7 mouse cellular contexts compared by ENCODE assay signal in the genomic region with DNA sequence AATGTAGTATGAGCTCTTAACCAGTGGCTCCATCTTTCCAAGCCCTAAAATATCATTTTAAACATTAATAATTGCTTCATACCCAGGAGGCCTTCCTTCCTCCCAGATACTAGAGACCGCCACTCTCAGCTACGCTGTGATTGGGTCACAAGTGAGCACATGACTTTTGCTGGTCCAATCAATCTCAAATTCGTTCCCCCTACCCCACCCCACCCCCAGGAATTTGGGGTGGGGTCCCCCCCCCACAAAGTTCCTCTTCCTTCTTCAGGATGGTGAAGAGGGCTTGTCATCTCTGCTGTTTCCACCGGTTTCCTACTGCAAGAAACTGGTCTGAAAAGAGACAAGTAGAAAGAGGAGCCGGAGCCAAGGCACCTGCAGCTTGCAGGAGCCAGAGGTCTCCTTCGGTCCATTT. TPM values are rescaled to one million over a fixed set of nuclear protein-coding genes. Genes with fewer than 3 reads are reported as not detected.
DNase-seq lines count a peak whose midpoint lies in the region; ATAC-seq and TF ChIP-seq lines count a peak whose summit lies in the region.

No protein-coding gene starts in this region.

- TF ChIP-seq CTCF in forebrain, postnatal 0 days (IDR thresholded peaks at IDR 0.05; ENCODE audit: low read depth), result no peak
- TF ChIP-seq CTCF in stomach, postnatal 0 days (IDR thresholded peaks at IDR 0.05; ENCODE audit: low read depth), result no peak

- no peak for DNase-seq in midbrain, embryonic 14.5 days
- DNase-seq in forebrain, postnatal 0 days, result no peak
- DNase-seq in stomach, postnatal 0 days (ENCODE audit: low spot score), result peak; percentile 56
- no peak for DNase-seq in cerebellum, postnatal 14 days
- DNase-seq in left cerebral cortex, postnatal 4 days, result no peak

- ATAC-seq in midbrain, embryonic 15.5 days (replicated peaks), result no peak
- ATAC-seq in midbrain, embryonic 14.5 days (ENCODE audit: low FRiP score, low TSS enrichment), result no peak
- ATAC-seq in forebrain, postnatal 0 days, result no peak
- ATAC-seq in kidney, embryonic 16.5 days (ENCODE audit: low FRiP score, low TSS enrichment), result no peak
- ATAC-seq in stomach, postnatal 0 days (ENCODE audit: low FRiP score, low TSS enrichment), result peak; percentile 18; the same call in 1 of the 2 replicates

- H3K27me3 ChIP-seq in midbrain, embryonic 15.5 days (replicated peaks), result no peaks in the 10 kb centered on the region
- no peaks in the 10 kb centered on the region for H3K27me3 ChIP-seq in midbrain, embryonic 14.5 days (ENCODE audit: control insufficient read depth, insufficient read depth, low read length)
- H3K27me3 ChIP-seq in forebrain, postnatal 0 days (ENCODE audit: insufficient read depth, low read length), result no peaks in the 10 kb centered on the region
- H3K27me3 ChIP-seq in kidney, embryonic 16.5 days (ENCODE audit: insufficient read depth, low read length), result no peaks in the 10 kb centered on the region
- H3K27me3 ChIP-seq in stomach, postnatal 0 days (ENCODE audit: control insufficient read depth, insufficient read depth, low read length), result no peaks in the 10 kb centered on the region

- no peaks in the 10 kb centered on the region for H3K36me3 ChIP-seq in midbrain, embryonic 15.5 days (replicated peaks)
- H3K36me3 ChIP-seq in midbrain, embryonic 14.5 days (ENCODE audit: control insufficient read depth, insufficient read depth, low read length), result no peaks in the 10 kb centered on the region
- no peaks in the 10 kb centered on the region for H3K36me3 ChIP-seq in forebrain, postnatal 0 days (ENCODE audit: insufficient read depth)
- H3K36me3 ChIP-seq in kidney, embryonic 16.5 days (ENCODE audit: insufficient read depth, low read length), result no peaks in the 10 kb centered on the region
- H3K36me3 ChIP-seq in stomach, postnatal 0 days (ENCODE audit: control insufficient read depth, insufficient read depth, low read length), result no peaks in the 10 kb centered on the region

- no peak overlapping the region for H3K9ac ChIP-seq in midbrain, embryonic 15.5 days
- H3K9ac ChIP-seq in midbrain, embryonic 14.5 days (replicated peaks; ENCODE audit: low read length), result no peak overlapping the region
- no peak overlapping the region for H3K9ac ChIP-seq in forebrain, postnatal 0 days
- peak overlapping the region; percentile 49; the same call in 1 of the 2 replicates for H3K9ac ChIP-seq in kidney, embryonic 16.5 days (replicated peaks; ENCODE audit: low read length)
- H3K9ac ChIP-seq in stomach, postnatal 0 days (ENCODE audit: low read length), result no peak overlapping the region

- H3K4me1 ChIP-seq in midbrain, embryonic 15.5 days, result peaks cover 15% of the 10 kb centered on the region; the same call in 1 of the 2 replicates
- H3K4me1 ChIP-seq in midbrain, embryonic 14.5 days (ENCODE audit: control insufficient read depth, insufficient read depth, low read length), result peaks cover 5% of the 10 kb centered on the region; the same call in 1 of the 2 replicates
- 0 out of 2 replicates have a peak, but pooled peaks cover 2% of the 10 kb centered on the region for H3K4me1 ChIP-seq in forebrain, postnatal 0 days (ENCODE audit: insufficient read depth)
- H3K4me1 ChIP-seq in kidney, embryonic 16.5 days (ENCODE audit: insufficient read depth, low read length), result peaks cover 23% of the 10 kb centered on the region; the same call in 1 of the 2 replicates
- H3K4me1 ChIP-seq in stomach, postnatal 0 days (replicated peaks; ENCODE audit: control insufficient read depth, insufficient read depth), result peaks cover 4% of the 10 kb centered on the region

- 72% methylated on average over 6 of the region's 6 CpGs for WGBS in midbrain, embryonic 15.5 days
- 78% methylated on average over 6 of the region's 6 CpGs for WGBS in midbrain, embryonic 14.5 days
- WGBS in forebrain, postnatal 0 days, result 68% methylated on average over 6 of the region's 6 CpGs
- WGBS in kidney, embryonic 16.5 days, result 43% methylated on average over 6 of the region's 6 CpGs
- WGBS in stomach, postnatal 0 days, result 43% methylated on average over 6 of the region's 6 CpGs

- peak overlapping the region; percentile 40; the same call in 1 of the 2 replicates for H3K27ac ChIP-seq in midbrain, embryonic 15.5 days
- H3K27ac ChIP-seq in midbrain, embryonic 14.5 days (replicated peaks; ENCODE audit: low read depth, low read length), result no peak overlapping the region
- H3K27ac ChIP-seq in forebrain, postnatal 0 days (ENCODE audit: low read depth, low read length), result peak overlapping the region; percentile 36; the same call in 1 of the 2 replicates
- H3K27ac ChIP-seq in kidney, embryonic 16.5 days (ENCODE audit: low read length), result peak overlapping the region; percentile 91
- peak overlapping the region; percentile 92 for H3K27ac ChIP-seq in stomach, postnatal 0 days (replicated peaks)

- H3K4me3 ChIP-seq in midbrain, embryonic 15.5 days, result no peak overlapping the region
- H3K4me3 ChIP-seq in midbrain, embryonic 14.5 days (replicated peaks; ENCODE audit: low read depth, low read length), result no peak overlapping the region
- H3K4me3 ChIP-seq in forebrain, postnatal 0 days (ENCODE audit: low read depth, low read length), result no peak overlapping the region
- no peak overlapping the region for H3K4me3 ChIP-seq in kidney, embryonic 16.5 days (ENCODE audit: low read length)
- H3K4me3 ChIP-seq in stomach, postnatal 0 days (ENCODE audit: low read depth, low read length), result no peak overlapping the region

- intact Hi-C loops in left cerebral cortex, postnatal 4 days (cut with DNase I), result no loop called here

- no peak for TF ChIP-seq EP300 in stomach, postnatal 0 days (optimal IDR thresholded peaks at IDR 0.05)

- no peaks in the 10 kb centered on the region for H3K9me3 ChIP-seq in midbrain, embryonic 15.5 days
- no peaks in the 10 kb centered on the region for H3K9me3 ChIP-seq in midbrain, embryonic 14.5 days (ENCODE audit: control insufficient read depth, low read length)
- H3K9me3 ChIP-seq in forebrain, postnatal 0 days (ENCODE audit: low read length), result no peaks in the 10 kb centered on the region
- no peaks in the 10 kb centered on the region for H3K9me3 ChIP-seq in kidney, embryonic 16.5 days (ENCODE audit: low read length)
- no peaks in the 10 kb centered on the region for H3K9me3 ChIP-seq in stomach, postnatal 0 days (ENCODE audit: control insufficient read depth, low read length)

- no peak overlapping the region for H3K4me2 ChIP-seq in midbrain, embryonic 15.5 days
- H3K4me2 ChIP-seq in midbrain, embryonic 14.5 days (ENCODE audit: low read length), result no peak overlapping the region
- H3K4me2 ChIP-seq in forebrain, postnatal 0 days (ENCODE audit: low read depth), result 0 out of 2 replicates have a peak overlapping the region, but pooled peaks have one; percentile 18
- H3K4me2 ChIP-seq in kidney, embryonic 16.5 days (replicated peaks; ENCODE audit: low read depth, low read length), result peak overlapping the region; percentile 31; the same call in 1 of the 2 replicates
- peak overlapping the region; percentile 38; the same call in 1 of the 2 replicates for H3K4me2 ChIP-seq in stomach, postnatal 0 days (replicated peaks; ENCODE audit: low read depth)

RNA-seq across cellular contexts. Expression of a gene that starts 12.7 kb away (rescaled TPM):
- 3.5 and 4.0 TPM in 2 replicates for polyA plus RNA-seq in midbrain, embryonic 15.5 days (2015; fragmentation: Nextera tagmentation; extraction: Ambion mirVana)
- 0.92 and 5.0 TPM in 2 replicates for polyA plus RNA-seq in midbrain, embryonic 14.5 days (2014; fragmentation: Nextera tagmentation; extraction: Ambion mirVana)
- total RNA-seq in forebrain, postnatal 0 days (2014; rRNA removed), result 4.0 and 5.3 TPM in 2 replicates
- polyA plus RNA-seq in forebrain, postnatal 0 days (2015; fragmentation: Nextera tagmentation; extraction: Ambion mirVana), result 3.1 and 3.6 TPM in 2 replicates
- polyA plus RNA-seq in kidney, embryonic 16.5 days (2015; fragmentation: Nextera tagmentation; extraction: Ambion mirVana), result 29.3 and 36.5 TPM in 2 replicates
- 18.2 and 18.5 TPM in 2 replicates for polyA plus RNA-seq in stomach, postnatal 0 days (2015; fragmentation: Nextera tagmentation; extraction: Ambion mirVana)
- total RNA-seq in left cerebral cortex, postnatal 4 days (2021), result 1 to 10 TPM; 4.7 to 6.0 TPM

RNA-seq across cellular contexts. Expression of a gene that starts 44.2 kb away (rescaled TPM):
- 70.6 and 75.7 TPM in 2 replicates for polyA plus RNA-seq in midbrain, embryonic 15.5 days (2015; fragmentation: Nextera tagmentation; extraction: Ambion mirVana)
- 46.7 and 52.1 TPM in 2 replicates for polyA plus RNA-seq in midbrain, embryonic 14.5 days (2014; fragmentation: Nextera tagmentation; extraction: Ambion mirVana)
- total RNA-seq in forebrain, postnatal 0 days (2014; rRNA removed), result 69.1 and 86.8 TPM in 2 replicates
- 27.5 and 53.8 TPM in 2 replicates for polyA plus RNA-seq in forebrain, postnatal 0 days (2015; fragmentation: Nextera tagmentation; extraction: Ambion mirVana)
- polyA plus RNA-seq in kidney, embryonic 16.5 days (2015; fragmentation: Nextera tagmentation; extraction: Ambion mirVana), result 52.1 and 58.8 TPM in 2 replicates
- polyA plus RNA-seq in stomach, postnatal 0 days (2015; fragmentation: Nextera tagmentation; extraction: Ambion mirVana), result 33.3 and 34.8 TPM in 2 replicates
- 100 to 1,000 TPM; 105 to 125 TPM for total RNA-seq in left cerebral cortex, postnatal 4 days (2021)

RNA-seq across cellular contexts. Expression of a gene that starts 44.7 kb away (rescaled TPM):
- polyA plus RNA-seq in midbrain, embryonic 15.5 days (2015; fragmentation: Nextera tagmentation; extraction: Ambion mirVana), result 0.42 and 0.98 TPM in 2 replicates
- polyA plus RNA-seq in midbrain, embryonic 14.5 days (2014; fragmentation: Nextera tagmentation; extraction: Ambion mirVana), result 0.26 TPM in 1 of 2 replicates, not detected in the other
- total RNA-seq in forebrain, postnatal 0 days (2014; rRNA removed), result 9.0 and 18.6 TPM in 2 replicates
- 3.7 and 4.0 TPM in 2 replicates for polyA plus RNA-seq in forebrain, postnatal 0 days (2015; fragmentation: Nextera tagmentation; extraction: Ambion mirVana)
- polyA plus RNA-seq in kidney, embryonic 16.5 days (2015; fragmentation: Nextera tagmentation; extraction: Ambion mirVana), result not detected in 2 replicates
- polyA plus RNA-seq in stomach, postnatal 0 days (2015; fragmentation: Nextera tagmentation; extraction: Ambion mirVana), result 0.81 TPM in 1 of 2 replicates, not detected in the other
- 10 to 100 TPM in 1 of 2 experiments, 1 to 10 TPM in 1; 6.6 to 14.9 TPM for total RNA-seq in left cerebral cortex, postnatal 4 days (2021)

Comparison
In these comparisons a context has a peak if more than half of its experiments do, and no peak if none do; other contexts are left out.
1. H3K4me2 ChIP-seq: peak in forebrain, postnatal 0 days (single experiment), kidney, embryonic 16.5 days (single experiment) and stomach, postnatal 0 days (single experiment); none in midbrain, embryonic 15.5 days (single experiment) and midbrain, embryonic 14.5 days (single experiment).